Comparison of ENCODE assay signal across 8 mouse cellular contexts in the genomic region with DNA sequence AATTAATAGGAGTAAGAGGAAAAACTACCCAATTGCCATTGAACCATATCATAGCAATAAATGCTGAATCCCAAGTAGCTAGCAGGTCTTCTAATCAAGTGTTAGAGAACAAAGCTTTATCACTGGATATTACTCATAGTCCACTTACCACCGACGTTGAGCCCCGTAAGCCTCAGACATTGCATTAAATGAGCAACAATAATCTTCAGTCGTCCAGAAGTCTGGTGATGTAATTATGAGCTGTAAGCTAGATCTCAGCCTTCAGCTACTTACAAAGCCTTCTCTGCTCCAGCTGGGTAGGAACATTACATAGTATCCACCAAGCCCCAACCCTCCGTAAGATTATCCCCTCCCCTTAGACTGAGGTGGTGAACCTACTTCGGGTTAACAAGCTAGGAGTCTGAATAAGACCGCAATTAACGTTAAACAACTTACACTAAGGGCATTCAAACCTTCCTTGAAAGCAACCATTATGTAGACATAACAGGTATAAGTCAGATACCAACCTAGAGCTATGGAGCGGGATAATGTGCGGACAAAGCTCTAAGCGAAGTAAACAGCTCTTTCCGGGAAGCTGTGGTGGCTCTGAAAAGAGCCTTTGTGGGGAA. TPM values are rescaled to one million over a fixed set of nuclear protein-coding genes. Genes with fewer than 3 reads are reported as not detected.
DNase-seq lines count a peak whose midpoint lies in the region; ATAC-seq and TF ChIP-seq lines count a peak whose summit lies in the region.

No protein-coding gene starts in this region.

- H3K9ac ChIP-seq in heart, embryonic 15.5 days: peak overlapping the region; percentile 65
- peak overlapping the region; percentile 74 for H3K9ac ChIP-seq in MEL (ENCODE audit: control insufficient read depth, low read depth, low read length, poor library complexity, severe bottlenecking)
- peak overlapping the region; percentile 51 for H3K9ac ChIP-seq in forebrain, embryonic 16.5 days (replicated peaks; ENCODE audit: low read depth, low read length)

- no peak for DNase-seq in heart, adult 9 months (ENCODE audit: low spot score in 2 of 2)
- peak; percentile 98 for DNase-seq in MEL (ENCODE audit: low read depth, low spot score)
- DNase-seq in gastrocnemius, postnatal 36 days: no peak
- no peak for DNase-seq in layer of hippocampus, adult 11-12 months (ENCODE audit: low spot score)

- ATAC-seq in heart, embryonic 15.5 days (replicated peaks; ENCODE audit: insufficient number of reproducible peaks, insufficient read depth, low FRiP score, low read depth): no peak
- ATAC-seq in forebrain, embryonic 16.5 days: no peak
- ATAC-seq in megakaryocyte progenitor cell, adult 5-6 weeks (replicated peaks; ENCODE audit: poor library complexity): 0 out of 2 replicates have a peak, but pooled peaks have one; percentile 2
- ATAC-seq in activated CD4-positive, CD25-positive, alpha-beta regulatory T cell, adult 4 months: no peak

- H3K36me3 ChIP-seq in heart, embryonic 15.5 days: no peaks in the 10 kb centered on the region
- peaks cover 0 to 30% of the 10 kb centered on the region in 2 experiments; a peak in 2 of 4 replicates for H3K36me3 ChIP-seq in MEL (ENCODE audit: control insufficient read depth in 1 of 2, insufficient read depth in 2 of 2, low read length in 2 of 2)
- H3K36me3 ChIP-seq in forebrain, embryonic 16.5 days (ENCODE audit: control insufficient read depth, insufficient read depth): no peaks in the 10 kb centered on the region

- under 1% methylated on average over 12 of the region's 12 CpGs for WGBS in heart, embryonic 15.5 days
- under 1% methylated on average over 12 of the region's 12 CpGs for WGBS in forebrain, embryonic 16.5 days

- peak in 1 of 2 experiments; percentile 83; a peak in 2 of 4 replicates for TF ChIP-seq POLR2A in MEL (IDR thresholded peaks at IDR 0.05; ENCODE audit: control insufficient read depth in 1 of 2, insufficient read depth in 1 of 2, low read depth in 1 of 2, low read length in 2 of 2, poor library complexity in 1 of 2)

- no peaks in the 10 kb centered on the region for H3K9me3 ChIP-seq in heart, embryonic 15.5 days (replicated peaks)
- no peaks in the 10 kb centered on the region for H3K9me3 ChIP-seq in MEL (replicated peaks; ENCODE audit: insufficient read depth, low read length)
- no peaks in the 10 kb centered on the region for H3K9me3 ChIP-seq in forebrain, embryonic 16.5 days (ENCODE audit: control insufficient read depth, low read length)

- no peaks in the 10 kb centered on the region for H3K27me3 ChIP-seq in heart, embryonic 15.5 days
- no peaks in the 10 kb centered on the region for H3K27me3 ChIP-seq in MEL (ENCODE audit: control insufficient read depth in 1 of 2, insufficient read depth in 2 of 2, low read length in 2 of 2)
- no peaks in the 10 kb centered on the region for H3K27me3 ChIP-seq in forebrain, embryonic 16.5 days (replicated peaks; ENCODE audit: control insufficient read depth, insufficient read depth, low read length)

- H3K79me2 ChIP-seq in MEL (ENCODE audit: control insufficient read depth, insufficient read depth, low read length, poor library complexity): peaks cover 4% of the 10 kb centered on the region; the same call in 1 of the 2 replicates

- TF ChIP-seq CTCF in MEL (IDR thresholded peaks at IDR 0.05 in 2 of 3, conservative IDR thresholded peaks at IDR 0.05 in 1 of 3; ENCODE audit: control insufficient read depth in 1 of 3, insufficient read depth in 1 of 3, low read depth in 2 of 3, low read length in 3 of 3, poor library complexity in 1 of 3, severe bottlenecking in 1 of 3): no peak

- intact Hi-C loops in gastrocnemius, postnatal 36 days (cut with DNase I): no loop called here

- peaks cover 19% of the 10 kb centered on the region for H3K4me1 ChIP-seq in heart, embryonic 15.5 days (replicated peaks)
- H3K4me1 ChIP-seq in MEL (ENCODE audit: control insufficient read depth in 1 of 2, insufficient read depth in 2 of 2, low read length in 2 of 2): peaks cover 0 to 27% of the 10 kb centered on the region in 2 experiments; a peak in 2 of 4 replicates
- peaks cover 16% of the 10 kb centered on the region for H3K4me1 ChIP-seq in forebrain, embryonic 16.5 days (replicated peaks; ENCODE audit: control insufficient read depth, insufficient read depth, low read length)

- no peak for TF ChIP-seq RAD21 in MEL (IDR thresholded peaks at IDR 0.05; ENCODE audit: low read depth, low read length)

- peak overlapping the region; percentile 65 for H3K4me2 ChIP-seq in heart, embryonic 15.5 days
- peak overlapping the region; percentile 48 for H3K4me2 ChIP-seq in forebrain, embryonic 16.5 days (ENCODE audit: low read length)

- H3K4me3 ChIP-seq in heart, embryonic 15.5 days: peak overlapping the region; percentile 55
- peak overlapping the region; percentile 1 to 57 for H3K4me3 ChIP-seq in MEL (ENCODE audit: control insufficient read depth in 1 of 2, insufficient read depth in 1 of 2, low read depth in 2 of 2, low read length in 2 of 2)
- peak overlapping the region; percentile 40 for H3K4me3 ChIP-seq in forebrain, embryonic 16.5 days (replicated peaks; ENCODE audit: low read length)

- TF ChIP-seq EP300 in MEL (IDR thresholded peaks at IDR 0.05; ENCODE audit: low read depth in 1 of 2, low read length in 2 of 2): no peak

- H3K27ac ChIP-seq in heart, embryonic 15.5 days: peak overlapping the region; percentile 69
- peak overlapping the region; percentile 93 for H3K27ac ChIP-seq in MEL (ENCODE audit: control insufficient read depth, low read depth, low read length)
- peak overlapping the region; percentile 42 for H3K27ac ChIP-seq in forebrain, embryonic 16.5 days (ENCODE audit: low read length)

TF ChIP-seq in MEL, 35 proteins besides CTCF, POLR2A, EP300 and RAD21 (continues in another document):
- peak; percentile 99 for TF ChIP-seq POLR2AphosphoS5 (IDR thresholded peaks at IDR 0.05; ENCODE audit: borderline replicate concordance, low read depth, low read length)

RNA-seq across cellular contexts. Expression of a gene that starts 0.9 kb away (rescaled TPM):
- polyA plus RNA-seq in heart, embryonic 15.5 days (2015; fragmentation: Nextera tagmentation; extraction: Ambion mirVana): 3.9 and 5.1 TPM in 2 replicates
- 2,744 and 3,348 TPM in 2 replicates for total RNA-seq in MEL (2012; rRNA removed)
- polyA plus RNA-seq in MEL (2012; ENCODE audit: insufficient read depth in 1 of 2, insufficient read length in 2 of 2, low read depth in 1 of 2, low replicate concordance in 2 of 2, missing spikeins in 1 of 2): 1,000 to 10,000 TPM in 1 of 2 experiments, 1 to 10 TPM in 1; 8.2 to 1,897 TPM
- polyA plus RNA-seq in forebrain, embryonic 16.5 days (2015; fragmentation: Nextera tagmentation; extraction: Ambion mirVana): 2.4 and 3.4 TPM in 2 replicates
- total RNA-seq in megakaryocyte progenitor cell, adult 5-6 weeks (2015): 259 and 308 TPM in 2 replicates
- 127 and 135 TPM in 2 replicates for total RNA-seq in megakaryocyte progenitor cell, adult 5-6 weeks (2017)
- 1 to 10 TPM; 7.6 to 8.3 TPM for total RNA-seq in gastrocnemius, postnatal 36 days (2021)
- 1 to 10 TPM in 1 of 2 experiments, under 1 TPM in 1; 0.56 to 2.5 TPM for polyA plus RNA-seq in activated CD4-positive, CD25-positive, alpha-beta regulatory T cell, adult 4 months (2017; shearing (Covaris generic))

RNA-seq across cellular contexts. Expression of a gene that starts 2.1 kb away (rescaled TPM):
- polyA plus RNA-seq in heart, embryonic 15.5 days (2015; fragmentation: Nextera tagmentation; extraction: Ambion mirVana): 37.0 and 45.9 TPM in 2 replicates
- total RNA-seq in MEL (2012; rRNA removed): 11,232 and 13,053 TPM in 2 replicates
- polyA plus RNA-seq in MEL (2012; ENCODE audit: insufficient read depth in 1 of 2, insufficient read length in 2 of 2, low read depth in 1 of 2, low replicate concordance in 2 of 2, missing spikeins in 1 of 2): 10 to 100 TPM in 1 of 2 experiments, not detected in 1; 18.4 TPM
- 33.3 and 43.5 TPM in 2 replicates for polyA plus RNA-seq in forebrain, embryonic 16.5 days (2015; fragmentation: Nextera tagmentation; extraction: Ambion mirVana)
- total RNA-seq in megakaryocyte progenitor cell, adult 5-6 weeks (2015): 54.6 and 61.5 TPM in 2 replicates
- total RNA-seq in megakaryocyte progenitor cell, adult 5-6 weeks (2017): 0.67 and 1,948 TPM in 2 replicates
- 100 to 1,000 TPM; 189 to 208 TPM for total RNA-seq in gastrocnemius, postnatal 36 days (2021)
- polyA plus RNA-seq in activated CD4-positive, CD25-positive, alpha-beta regulatory T cell, adult 4 months (2017; shearing (Covaris generic)): 10 to 100 TPM in 1 of 2 experiments, not detected in 1; 86.9 TPM

RNA-seq across cellular contexts. Expression of a gene that starts 7.3 kb away (rescaled TPM):
- 13.6 and 15.1 TPM in 2 replicates for polyA plus RNA-seq in heart, embryonic 15.5 days (2015; fragmentation: Nextera tagmentation; extraction: Ambion mirVana)
- 3,456 and 4,103 TPM in 2 replicates for total RNA-seq in MEL (2012; rRNA removed)
- 1 to 10 TPM in 1 of 2 experiments, not detected in 1; 1.5 TPM for polyA plus RNA-seq in MEL (2012; ENCODE audit: insufficient read depth in 1 of 2, insufficient read length in 2 of 2, low read depth in 1 of 2, low replicate concordance in 2 of 2, missing spikeins in 1 of 2)
- polyA plus RNA-seq in forebrain, embryonic 16.5 days (2015; fragmentation: Nextera tagmentation; extraction: Ambion mirVana): 20.6 and 26.5 TPM in 2 replicates
- not detected in 2 replicates for total RNA-seq in megakaryocyte progenitor cell, adult 5-6 weeks (2015)
- 7,846 and 10,813 TPM in 2 replicates for total RNA-seq in megakaryocyte progenitor cell, adult 5-6 weeks (2017)
- 1 to 10 TPM; 2.9 to 7.9 TPM for total RNA-seq in gastrocnemius, postnatal 36 days (2021)
- 10 to 100 TPM in 1 of 2 experiments, not detected in 1; 46.6 TPM for polyA plus RNA-seq in activated CD4-positive, CD25-positive, alpha-beta regulatory T cell, adult 4 months (2017; shearing (Covaris generic))

RNA-seq across cellular contexts. Expression of a gene that starts 8.5 kb away (rescaled TPM):
- 0.72 and 1.0 TPM in 2 replicates for polyA plus RNA-seq in heart, embryonic 15.5 days (2015; fragmentation: Nextera tagmentation; extraction: Ambion mirVana)
- 1.3 and 1.5 TPM in 2 replicates for total RNA-seq in MEL (2012; rRNA removed)
- not detected for polyA plus RNA-seq in MEL (2012; ENCODE audit: insufficient read depth in 1 of 2, insufficient read length in 2 of 2, low read depth in 1 of 2, low replicate concordance in 2 of 2, missing spikeins in 1 of 2)
- polyA plus RNA-seq in forebrain, embryonic 16.5 days (2015; fragmentation: Nextera tagmentation; extraction: Ambion mirVana): 2.0 TPM in 1 of 2 replicates, not detected in the other
- total RNA-seq in megakaryocyte progenitor cell, adult 5-6 weeks (2015): 17.3 and 17.9 TPM in 2 replicates
- total RNA-seq in megakaryocyte progenitor cell, adult 5-6 weeks (2017): 2.8 TPM in 1 of 2 replicates, not detected in the other
- total RNA-seq in gastrocnemius, postnatal 36 days (2021): not detected
- not detected for polyA plus RNA-seq in activated CD4-positive, CD25-positive, alpha-beta regulatory T cell, adult 4 months (2017; shearing (Covaris generic))

RNA-seq across cellular contexts. Expression of a gene that starts 17.1 kb away (rescaled TPM):
- polyA plus RNA-seq in heart, embryonic 15.5 days (2015; fragmentation: Nextera tagmentation; extraction: Ambion mirVana): 7.3 and 8.1 TPM in 2 replicates
- 1.6 and 1.8 TPM in 2 replicates for total RNA-seq in MEL (2012; rRNA removed)
- 1 to 10 TPM in 1 of 2 experiments, not detected in 1; 3.2 TPM for polyA plus RNA-seq in MEL (2012; ENCODE audit: insufficient read depth in 1 of 2, insufficient read length in 2 of 2, low read depth in 1 of 2, low replicate concordance in 2 of 2, missing spikeins in 1 of 2)
- polyA plus RNA-seq in forebrain, embryonic 16.5 days (2015; fragmentation: Nextera tagmentation; extraction: Ambion mirVana): 8.6 and 10.8 TPM in 2 replicates
- total RNA-seq in megakaryocyte progenitor cell, adult 5-6 weeks (2015): 5.4 and 5.9 TPM in 2 replicates
- 6.6 and 8.0 TPM in 2 replicates for total RNA-seq in megakaryocyte progenitor cell, adult 5-6 weeks (2017)
- 1 to 10 TPM; 4.5 to 5.3 TPM for total RNA-seq in gastrocnemius, postnatal 36 days (2021)
- 1 to 10 TPM; 1.5 to 3.3 TPM for polyA plus RNA-seq in activated CD4-positive, CD25-positive, alpha-beta regulatory T cell, adult 4 months (2017; shearing (Covaris generic))

Comparison
In these comparisons a context has a peak if more than half of its experiments do, and no peak if none do; other contexts are left out.
1. H3K27ac ChIP-seq: peak in every context shown above with its lines; median percentile 93 in MEL; 69 in heart, embryonic 15.5 days; 42 in forebrain, embryonic 16.5 days.